Mouse (Mus musculus) lung, postnatal 0 days (tissue): Measurements from ENCODE around the gene Foxp4.

Experiments used
- CTCF ChIP-seq: IDR thresholded peaks from 2 replicates; pipeline ENCODE4 v1.5.1; 2016; ENCODE audit warnings: antibody characterized with exemption, mild to moderate bottlenecking
- EP300 ChIP-seq: IDR thresholded peaks from 2 replicates; pipeline ENCODE4 v1.6.1; 2016; ENCODE audit warnings: antibody characterized with exemption, mild to moderate bottlenecking, control low read depth

- TF ChIP-seq CTCF (no peak), EP300 (no peak)
Measured at GRCm38 (mm10) chr17:47907366-47907920, 17.0 kb downstream of the Foxp4 start.
